Mouse (Mus musculus): Measurements from ENCODE around the gene Setd5.

DNA sequence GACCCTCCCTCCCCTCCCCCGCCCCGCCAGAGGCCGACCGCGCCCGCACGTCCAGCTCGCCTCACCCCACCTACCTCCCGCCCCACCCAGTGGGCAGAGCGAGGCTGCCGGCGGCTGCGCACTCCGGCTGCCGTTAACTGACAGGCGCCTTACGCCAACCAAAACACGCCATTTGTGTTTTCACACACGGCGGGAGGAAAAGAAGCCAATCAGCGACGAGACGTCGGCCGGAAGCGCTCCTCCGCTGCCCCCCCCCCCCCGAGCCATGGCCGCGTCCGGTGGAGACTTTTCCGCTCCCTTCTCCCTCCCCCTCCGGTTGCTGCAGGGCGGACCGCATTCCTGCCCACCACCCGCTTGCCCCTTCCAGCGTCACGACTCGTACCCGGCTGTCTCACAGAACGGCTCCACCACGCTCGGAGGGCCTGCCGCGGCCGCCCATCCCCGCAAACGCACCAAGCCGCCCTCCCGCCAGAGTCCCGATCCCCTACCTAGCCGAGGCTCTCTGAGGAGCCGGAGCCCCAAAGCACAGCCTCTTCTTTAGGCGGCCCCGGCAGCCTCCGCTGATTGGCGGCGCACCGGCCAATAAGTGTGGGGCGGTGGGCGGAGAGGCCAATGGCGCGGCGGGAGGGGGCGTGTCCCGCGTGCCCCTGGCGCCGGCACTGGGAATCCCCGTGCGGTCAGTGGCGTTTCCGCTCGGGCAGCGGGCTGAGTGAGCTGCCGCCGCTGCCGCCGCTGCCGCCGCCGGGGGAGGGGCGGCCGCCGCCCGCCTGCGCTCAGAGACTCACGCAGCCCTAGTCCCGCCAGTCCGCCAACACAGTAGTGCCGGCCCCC lies at the start of gene Setd5:
- TF ChIP-seq ZC3H11A (IDR thresholded peaks at IDR 0.05; ENCODE audit: borderline replicate concordance, low read depth, low read length) (no peak), ZNF384 (IDR thresholded peaks at IDR 0.05; ENCODE audit: low read depth, low read length) (no peak), HCFC1 (IDR thresholded peaks at IDR 0.05; ENCODE audit: borderline replicate concordance, insufficient read depth, low read length) (no peak), MAFK (IDR thresholded peaks at IDR 0.05; ENCODE audit: insufficient read depth, low read depth, low read length) (no peak)

All from ES-E14 (cell line).